Mouse (Mus musculus): Measurements from ENCODE around the gene Txndc2. TPM values are rescaled to one million over a fixed set of nuclear protein-coding genes. Genes with fewer than 3 reads are reported as not detected.

Gene Txndc2
- polyA plus RNA-seq, 1 experiment = 0.06 TPM

GRCm38 (mm10) chr17:65612391-65613141, 29.4 kb downstream of the Txndc2 start:
- peak; percentile 56 for DNase-seq (ENCODE audit: low spot score)

- no peak for DNase-seq (ENCODE audit: low spot score)
These were observed 30.2 kb downstream of the Txndc2 start for GRCm38 (mm10) chr17:65611721-65612120.

DNA sequence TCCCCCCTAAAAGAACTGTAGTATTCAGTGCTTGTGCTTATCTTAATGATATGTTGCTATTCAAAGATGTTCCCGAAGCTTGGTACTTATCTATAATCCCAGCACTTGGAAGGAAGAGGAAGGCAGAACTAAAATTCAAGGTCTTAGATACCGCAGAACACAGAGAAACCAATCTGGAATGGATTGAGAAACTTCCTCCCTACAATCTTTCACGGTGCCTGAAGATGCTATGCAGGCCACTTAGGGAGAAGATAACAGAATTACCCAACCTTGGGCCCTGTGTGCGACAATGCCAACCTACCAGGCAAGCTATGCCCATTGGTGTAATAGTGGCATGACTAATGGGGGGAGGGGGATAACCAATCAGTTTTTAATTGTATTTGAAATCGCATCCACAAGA, 33.2 kb downstream of the Txndc2 start:
- no peak for DNase-seq (ENCODE audit: low spot score)

- DNase-seq (ENCODE audit: low spot score) = no peak
These were observed 33.7 kb downstream of the Txndc2 start for GRCm38 (mm10) chr17:65608312-65608687.

- no peak for DNase-seq (ENCODE audit: low spot score)
These were observed 34.2 kb downstream of the Txndc2 start for GRCm38 (mm10) chr17:65607574-65608311.

DNA sequence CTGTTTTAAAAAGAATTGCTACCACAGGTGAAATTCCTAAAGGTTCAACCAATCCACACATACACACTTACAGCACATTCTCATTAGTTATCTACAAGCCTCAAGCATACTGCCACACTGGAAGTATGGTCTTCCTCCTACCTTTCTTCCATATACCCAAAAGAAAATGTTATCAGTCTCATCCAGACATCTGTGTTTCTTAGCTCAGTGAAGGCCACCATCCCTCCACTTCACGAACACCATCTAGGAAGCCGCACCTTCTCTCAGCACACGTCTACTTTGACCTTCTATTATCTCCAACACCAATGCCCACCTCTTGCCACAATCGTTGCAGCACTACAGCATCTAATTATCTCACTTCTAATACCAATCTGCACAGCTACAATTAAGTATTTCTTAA, 36.0 kb downstream of the Txndc2 start:
- no peak for DNase-seq (ENCODE audit: low spot score)

- DNase-seq (ENCODE audit: low spot score) = no peak
These were observed 37.1 kb downstream of the Txndc2 start for GRCm38 (mm10) chr17:65604892-65605291.

- no peak for DNase-seq (ENCODE audit: low spot score)
These were observed 37.7 kb downstream of the Txndc2 start for GRCm38 (mm10) chr17:65604315-65604714.

DNA sequence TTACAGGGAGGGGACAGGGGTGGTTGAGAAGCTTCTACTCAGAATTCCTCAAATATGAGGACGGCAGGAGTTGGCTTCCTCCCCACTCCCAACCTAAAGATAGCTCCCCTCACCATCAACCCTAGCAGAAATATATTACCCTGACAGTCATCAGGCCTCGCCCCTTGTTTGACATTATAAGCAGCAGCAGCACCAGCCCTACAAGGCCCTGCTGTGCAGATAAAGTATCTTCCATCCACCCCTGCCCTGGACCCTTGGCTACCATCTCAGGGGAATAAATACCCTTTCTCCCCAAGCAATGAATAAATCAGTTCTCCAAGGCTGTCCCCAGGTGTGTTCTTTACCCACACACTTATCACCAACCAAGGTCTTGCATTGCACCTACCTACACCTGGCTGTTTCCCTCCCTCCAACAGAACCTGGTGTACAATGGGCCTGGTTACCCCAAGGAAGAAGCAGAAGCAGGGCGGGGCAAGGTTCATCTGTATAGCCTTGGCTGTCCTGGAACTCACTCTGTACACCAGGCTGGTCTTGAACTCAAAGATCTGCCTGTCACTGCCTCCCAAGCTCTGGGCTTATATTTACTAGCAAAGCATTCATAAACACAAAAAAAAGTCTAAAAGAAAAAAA, 44.0 kb downstream of the Txndc2 start:
- DNase-seq (ENCODE audit: low spot score) = no peak

DNA sequence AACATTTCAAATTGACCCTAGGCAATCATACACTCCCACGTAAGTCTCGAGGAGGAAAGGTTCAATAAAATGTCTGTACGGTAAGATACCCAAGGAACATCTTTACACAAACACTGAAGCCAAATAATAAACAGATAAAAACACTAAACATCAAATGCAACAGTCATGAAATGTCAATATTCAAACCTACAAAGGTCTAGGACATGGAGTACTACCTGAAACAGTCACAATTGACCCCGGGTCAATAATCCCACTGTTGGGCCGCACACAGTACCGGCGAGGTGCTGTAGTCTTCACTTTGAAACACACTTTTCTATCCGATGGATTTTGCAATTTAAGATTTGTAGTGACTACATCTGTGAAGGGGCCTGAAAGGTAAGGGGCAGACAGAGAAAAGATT, 47.3 kb downstream of the Txndc2 start:
- no peak for DNase-seq (ENCODE audit: low spot score)

Other genes with a start within 250 kb of the Txndc2 start
- gene Tmem232, start 101.4 kb downstream of the Txndc2 start, polyA plus RNA-seq (2012; rRNA removed) = 0.01 and 0.06 TPM in 2 replicates
- 67.9 and 68.3 TPM in 2 replicates for gene Vapa, start 28.6 kb downstream of the Txndc2 start, polyA plus RNA-seq (2012; rRNA removed)
- gene Rab31, start 130.6 kb upstream of the Txndc2 start, polyA plus RNA-seq (2012; rRNA removed) = 34.2 and 35.0 TPM in 2 replicates
- 37.1 and 37.8 TPM in 2 replicates for gene Ppp4r1, start 140.4 kb upstream of the Txndc2 start, polyA plus RNA-seq (2012; rRNA removed)
- gene Ralbp1, start 243.6 kb upstream of the Txndc2 start, polyA plus RNA-seq (2012; rRNA removed) = 59.0 and 64.8 TPM in 2 replicates

Measured in urinary bladder, adult 2 months (tissue).